Mouse (Mus musculus): ENCODE data around the gene Vsx2.

- no peak for TF ChIP-seq CTCF (IDR thresholded peaks at IDR 0.05; ENCODE audit: extremely low read depth, insufficient read depth, low read length)
- no peak for TF ChIP-seq POLR2A (IDR thresholded peaks at IDR 0.05; ENCODE audit: extremely low read depth, insufficient read depth, low read length)
These were observed 14.3 kb upstream of the Vsx2 start for GRCm38 (mm10) chr12:84555218-84555617.

All from cortical plate, adult 2 months (tissue).